Comparison of ENCODE assay signal across 8 mouse cellular contexts in genomic region chr15:83149196-83150072, GRCm38 (mm10). TPM values are rescaled to one million over a fixed set of nuclear protein-coding genes. Genes with fewer than 3 reads are reported as not detected.
DNase-seq lines count a peak whose midpoint lies in the region; ATAC-seq and TF ChIP-seq lines count a peak whose summit lies in the region.

Gene Poldip3, minus strand, starts transcription at chr15:83149384.

- no peak for TF ChIP-seq CTCF in lung, adult 2 months (IDR thresholded peaks at IDR 0.05; ENCODE audit: insufficient read depth, low read length)

- WGBS in forebrain, embryonic 15.5 days, result under 1% methylated on average over 56 of the region's 56 CpGs
- under 1% methylated on average over 56 of the region's 56 CpGs for WGBS in lung, adult 2 months

- no peaks in the 10 kb centered on the region for H3K9me3 ChIP-seq in forebrain, embryonic 15.5 days

- peak; percentile 95 for ATAC-seq in forebrain, embryonic 15.5 days (replicated peaks)
- peak; percentile 83 for ATAC-seq in neutrophil, adult 5-6 weeks (ENCODE audit: extremely low read depth, insufficient number of reproducible peaks, low FRiP score, poor library complexity, severe bottlenecking)

- peak within 1 kb of the TSS; percentile 99 for H3K27ac ChIP-seq in forebrain, embryonic 15.5 days (replicated peaks)

- H3K27me3 ChIP-seq in forebrain, embryonic 15.5 days, result no peaks in the 10 kb centered on the region

- peak; percentile 98 for DNase-seq in ES-CJ7 (ENCODE audit: low read depth, low spot score)
- peak; percentile 98 for DNase-seq in cerebellum, adult 11 months
- DNase-seq in heart, postnatal 25 days (ENCODE audit: low spot score), result peak; percentile 95
- DNase-seq in layer of hippocampus, adult 18-20 months (ENCODE audit: low spot score in 2 of 2), result peak; percentile 97 to 99
- DNase-seq in lung, adult 2 months, result peak; percentile 98
- DNase-seq in thymus, adult 18-20 months, result peak; percentile 93 to 96

- TF ChIP-seq POLR2A in lung, adult 2 months (IDR thresholded peaks at IDR 0.05; ENCODE audit: borderline replicate concordance, extremely low read depth, low read depth, low read length), result peak; percentile 93

- peaks cover 18% of the 10 kb centered on the region for H3K4me1 ChIP-seq in forebrain, embryonic 15.5 days
- H3K4me1 ChIP-seq in lung, adult 2 months (ENCODE audit: control insufficient read depth, insufficient read depth, low read length), result peaks cover 14% of the 10 kb centered on the region

- peak within 1 kb of the TSS; percentile 96 for H3K9ac ChIP-seq in forebrain, embryonic 15.5 days (replicated peaks)

- intact Hi-C loops in heart, postnatal 25 days (cut with DNase I), result loop anchor here (2.0 kb wide), 1 partner anchor 23 kb away; the partner anchor contains the start of gene Cyb5r3

- H3K4me2 ChIP-seq in forebrain, embryonic 15.5 days (replicated peaks), result peak within 1 kb of the TSS; percentile 82

- peaks cover 14% of the 10 kb centered on the region for H3K36me3 ChIP-seq in forebrain, embryonic 15.5 days

- H3K4me3 ChIP-seq in forebrain, embryonic 15.5 days, result peak within 1 kb of the TSS; percentile 88
- peak within 1 kb of the TSS; percentile 96 for H3K4me3 ChIP-seq in lung, adult 2 months (replicated peaks; ENCODE audit: extremely low read depth, low read depth, low read length)

RNA-seq across cellular contexts. Expression of gene Poldip3, which starts in this region (rescaled TPM):
- polyA plus RNA-seq in forebrain, embryonic 15.5 days (2015; fragmentation: Nextera tagmentation; extraction: Ambion mirVana), result 157 and 159 TPM in 2 replicates
- 10 to 100 TPM; 27.3 to 29.8 TPM for total RNA-seq in heart, postnatal 25 days (2021)
- total RNA-seq in layer of hippocampus, adult 18-20 months (2021), result 10 to 100 TPM; 90.1 to 93.9 TPM
- 46.5 and 55.8 TPM in 2 replicates for polyA plus RNA-seq in lung, adult 2 months (2012; rRNA removed)
- total RNA-seq in neutrophil, adult 5-6 weeks (2017), result 115 and 129 TPM in 2 replicates

Comparison
In these comparisons a context has a peak if more than half of its experiments do, and no peak if none do; other contexts are left out.
1. Peak in every context shown above with its lines: DNase-seq, ATAC-seq, H3K4me3 ChIP-seq and H3K27ac ChIP-seq.